Mouse (Mus musculus): ENCODE measurements around the gene Pde1a. TPM values are rescaled to one million over a fixed set of nuclear protein-coding genes. Genes with fewer than 3 reads are reported as not detected.
"Not testable (repeated sequence)": the region's sequence is repeated elsewhere in the genome, so short reads cannot be mapped to it uniquely, and the experiment has no call there.

The Pde1a gene
- total RNA-seq, 1 experiment from 2014 or later = not detected

- no peak for ATAC-seq (replicated peaks; ENCODE audit: insufficient number of reproducible peaks, low FRiP score, low TSS enrichment, poor library complexity, severe bottlenecking)
These were observed 246.0 kb downstream of the Pde1a start for GRCm38 (mm10) chr2:79883210-79883609.

GRCm38 (mm10) chr2:79865275-79865999, 263.8 kb downstream of the Pde1a start:
- ATAC-seq (replicated peaks; ENCODE audit: insufficient number of reproducible peaks, low FRiP score, low TSS enrichment, poor library complexity, severe bottlenecking) = peak; percentile 80

- no peak for ATAC-seq (replicated peaks; ENCODE audit: insufficient number of reproducible peaks, low FRiP score, low TSS enrichment, poor library complexity, severe bottlenecking)
These were observed 272.4 kb downstream of the Pde1a start for GRCm38 (mm10) chr2:79856874-79857273.

GRCm38 (mm10) chr2:79847396-79847795, 281.9 kb downstream of the Pde1a start:
- not testable (repeated sequence) for ATAC-seq (replicated peaks; ENCODE audit: insufficient number of reproducible peaks, low FRiP score, low TSS enrichment, poor library complexity, severe bottlenecking)

- no peak for ATAC-seq (replicated peaks; ENCODE audit: insufficient number of reproducible peaks, low FRiP score, low TSS enrichment, poor library complexity, severe bottlenecking)
These were observed 289.7 kb downstream of the Pde1a start for GRCm38 (mm10) chr2:79839513-79839912.

- no peak for ATAC-seq (replicated peaks; ENCODE audit: insufficient number of reproducible peaks, low FRiP score, low TSS enrichment, poor library complexity, severe bottlenecking)
These were observed 290.2 kb downstream of the Pde1a start for GRCm38 (mm10) chr2:79839090-79839489.

- ATAC-seq (replicated peaks; ENCODE audit: insufficient number of reproducible peaks, low FRiP score, low TSS enrichment, poor library complexity, severe bottlenecking) = no peak
These were observed 303.4 kb downstream of the Pde1a start for GRCm38 (mm10) chr2:79825853-79826252.

- no peak for ATAC-seq (replicated peaks; ENCODE audit: insufficient number of reproducible peaks, low FRiP score, low TSS enrichment, poor library complexity, severe bottlenecking)
These were observed 309.7 kb downstream of the Pde1a start for GRCm38 (mm10) chr2:79819543-79819942.

- no peak for ATAC-seq (replicated peaks; ENCODE audit: insufficient number of reproducible peaks, low FRiP score, low TSS enrichment, poor library complexity, severe bottlenecking)
These were observed 313.4 kb downstream of the Pde1a start for GRCm38 (mm10) chr2:79815708-79816484.

- no peak for ATAC-seq (replicated peaks; ENCODE audit: insufficient number of reproducible peaks, low FRiP score, low TSS enrichment, poor library complexity, severe bottlenecking)
These were observed 330.6 kb downstream of the Pde1a start for GRCm38 (mm10) chr2:79798627-79799026.

GRCm38 (mm10) chr2:79797444-79797843, 331.8 kb downstream of the Pde1a start:
- ATAC-seq (replicated peaks; ENCODE audit: insufficient number of reproducible peaks, low FRiP score, low TSS enrichment, poor library complexity, severe bottlenecking) = no peak

- no peak for ATAC-seq (replicated peaks; ENCODE audit: insufficient number of reproducible peaks, low FRiP score, low TSS enrichment, poor library complexity, severe bottlenecking)
These were observed 336.1 kb downstream of the Pde1a start for GRCm38 (mm10) chr2:79793186-79793585.

GRCm38 (mm10) chr2:79786467-79786866, 342.8 kb downstream of the Pde1a start:
- ATAC-seq (replicated peaks; ENCODE audit: insufficient number of reproducible peaks, low FRiP score, low TSS enrichment, poor library complexity, severe bottlenecking) = no peak

- ATAC-seq (replicated peaks; ENCODE audit: insufficient number of reproducible peaks, low FRiP score, low TSS enrichment, poor library complexity, severe bottlenecking) = no peak
These were observed 343.6 kb downstream of the Pde1a start for GRCm38 (mm10) chr2:79785541-79786134.

Other genes starting within 250 kb of the Pde1a start
- 0.32 TPM in 1 of 3 replicates, not detected in the others for gene Prdx6b, start 163.0 kb upstream of the Pde1a start, total RNA-seq (2017)
- 65.8 to 92.3 TPM (median 76.7 TPM) in 3 replicates for gene Dnajc10, start 186.0 kb upstream of the Pde1a start, total RNA-seq (2017)